Mouse (Mus musculus): ENCODE measurements around the gene Rag2.

- TF ChIP-seq CTCF (IDR thresholded peaks at IDR 0.05; ENCODE audit: borderline replicate concordance, insufficient read depth, low read length) (no peak), POLR2A (IDR thresholded peaks at IDR 0.05; ENCODE audit: low read depth, low read length) (no peak)
Observed at GRCm38 (mm10) chr2:101580977-101581376, 43.5 kb upstream of the Rag2 start.

Measured in embryonic fibroblast, embryonic 13.5 days (primary cell).